Mouse (Mus musculus) embryo, embryonic 11.5 days (tissue): ENCODE measurements around the gene Slc25a19.
A peak's percentile ranks its signal among the peaks of the same experiment; 100 is the strongest.
"Not testable (repeated sequence)": the region's sequence is repeated elsewhere in the genome, so short reads cannot be mapped to it uniquely, and the experiment has no call there.

Source experiments
- DNase-seq: peaks from one replicate; pipeline ENCODE4 v3.0.0-alpha.2; 2012; ENCODE audit warnings: low read depth, low spot score

The Slc25a19 gene

DNA sequence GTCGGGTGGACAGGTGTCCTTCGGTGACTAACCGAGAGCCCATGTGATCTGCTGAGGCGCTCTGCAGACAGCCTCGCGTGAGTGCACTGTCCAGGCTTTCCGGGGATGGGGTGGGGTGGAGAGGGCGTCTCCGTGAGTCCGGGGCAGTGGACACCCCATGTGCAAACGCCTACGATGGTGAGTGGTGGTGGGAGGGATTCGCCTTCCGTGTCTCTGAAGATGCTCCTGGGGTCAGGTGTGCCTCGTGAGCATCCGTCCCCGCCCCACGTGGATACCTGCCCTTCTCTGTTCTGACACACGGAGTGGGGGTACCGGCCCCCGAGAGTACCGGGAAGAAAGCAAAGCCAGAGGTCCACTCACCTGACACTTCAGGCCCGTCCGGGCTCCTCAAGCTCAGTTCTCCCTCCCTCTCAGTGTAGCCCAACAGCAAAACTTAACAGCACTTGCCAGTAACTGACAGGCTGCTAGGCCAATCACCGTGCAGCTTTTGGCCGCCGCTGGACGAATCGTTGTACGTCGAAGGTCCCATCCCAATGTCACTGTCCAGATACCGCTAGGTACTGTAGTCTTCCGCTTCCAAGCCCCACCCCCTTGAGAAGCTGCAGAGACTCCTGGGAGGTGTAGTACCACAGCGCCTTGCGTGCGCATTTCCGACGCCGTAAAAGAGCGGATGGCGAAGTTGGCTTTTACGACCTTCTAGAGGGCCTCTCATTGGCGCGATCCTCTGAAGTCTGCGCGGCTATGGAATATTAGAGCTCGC, at the start of gene Slc25a19:
Gene Slc25a19, minus strand, starts transcription at position 591 of the 760 bp plus-strand sequence.
- peak; percentile 97 for DNase-seq

DNA sequence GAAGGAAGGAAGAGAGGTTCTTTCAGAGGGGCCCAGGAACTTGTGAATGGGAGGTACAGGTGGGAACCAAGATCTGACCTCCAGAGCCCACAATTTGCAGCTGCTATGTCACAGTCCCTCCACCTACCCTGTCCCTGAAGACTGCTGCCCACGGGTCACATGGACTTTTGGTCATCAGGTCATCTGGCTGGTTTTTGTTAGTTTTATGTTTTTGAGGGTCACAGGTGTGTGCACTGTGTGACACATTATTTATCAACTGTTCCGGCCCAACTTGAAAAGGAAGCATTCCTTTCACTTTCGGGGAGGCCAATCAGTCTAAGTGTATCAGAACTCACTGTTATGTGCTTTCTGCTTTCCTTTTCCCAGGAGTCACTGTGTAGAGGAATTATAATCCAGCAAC, 49.4 kb upstream of the Slc25a19 start:
- DNase-seq = no peak

DNA sequence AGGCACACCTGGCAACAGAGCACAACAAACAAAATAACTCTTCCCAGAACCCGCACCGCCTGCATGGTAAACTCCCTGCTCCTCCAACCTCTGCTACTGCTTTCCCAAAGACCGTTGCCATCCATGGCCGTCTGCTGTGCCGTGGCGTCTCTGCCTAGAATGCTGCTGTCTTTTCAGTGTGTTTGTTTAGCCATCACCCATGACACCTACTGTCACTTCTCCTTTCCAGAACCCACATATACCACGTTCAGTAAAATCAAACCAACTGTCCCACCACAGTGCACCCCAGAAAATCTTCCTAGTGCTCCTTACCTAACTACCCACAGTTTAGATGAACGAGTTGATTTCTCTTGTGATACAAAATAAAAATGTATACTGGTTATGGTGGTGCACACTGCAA, 48.6 kb upstream of the Slc25a19 start:
- DNase-seq = no peak

DNA sequence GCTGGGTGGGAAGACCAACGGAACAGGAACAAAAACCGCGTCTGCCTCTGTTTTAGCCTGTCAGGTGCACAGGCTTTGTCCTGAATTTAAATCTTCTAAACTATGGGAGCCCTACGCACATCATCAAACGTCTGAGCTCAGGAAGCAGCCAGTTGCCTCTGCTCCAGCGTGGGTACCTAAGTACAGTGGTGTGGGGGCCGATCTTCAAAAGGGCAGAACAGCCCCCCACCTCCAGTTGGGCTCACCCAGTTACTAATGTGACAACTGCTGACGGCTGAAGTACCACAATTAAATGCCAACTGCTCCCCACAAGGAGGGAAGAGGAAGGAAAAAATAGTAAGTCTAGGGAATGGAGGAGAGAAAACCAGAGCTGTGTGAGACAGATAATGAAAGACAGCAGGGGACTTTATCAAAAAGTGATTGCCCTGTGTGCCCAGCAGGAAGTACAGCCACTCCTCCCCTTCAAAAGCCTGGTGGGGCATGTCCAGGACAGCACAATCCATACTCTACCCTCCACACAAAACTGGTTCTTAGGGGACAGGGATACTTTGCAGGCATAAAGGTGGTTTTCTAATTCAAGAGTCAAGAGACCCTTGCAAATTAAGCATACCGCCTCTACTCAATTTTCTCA, 46.3 kb upstream of the Slc25a19 start:
- DNase-seq = no peak

DNA sequence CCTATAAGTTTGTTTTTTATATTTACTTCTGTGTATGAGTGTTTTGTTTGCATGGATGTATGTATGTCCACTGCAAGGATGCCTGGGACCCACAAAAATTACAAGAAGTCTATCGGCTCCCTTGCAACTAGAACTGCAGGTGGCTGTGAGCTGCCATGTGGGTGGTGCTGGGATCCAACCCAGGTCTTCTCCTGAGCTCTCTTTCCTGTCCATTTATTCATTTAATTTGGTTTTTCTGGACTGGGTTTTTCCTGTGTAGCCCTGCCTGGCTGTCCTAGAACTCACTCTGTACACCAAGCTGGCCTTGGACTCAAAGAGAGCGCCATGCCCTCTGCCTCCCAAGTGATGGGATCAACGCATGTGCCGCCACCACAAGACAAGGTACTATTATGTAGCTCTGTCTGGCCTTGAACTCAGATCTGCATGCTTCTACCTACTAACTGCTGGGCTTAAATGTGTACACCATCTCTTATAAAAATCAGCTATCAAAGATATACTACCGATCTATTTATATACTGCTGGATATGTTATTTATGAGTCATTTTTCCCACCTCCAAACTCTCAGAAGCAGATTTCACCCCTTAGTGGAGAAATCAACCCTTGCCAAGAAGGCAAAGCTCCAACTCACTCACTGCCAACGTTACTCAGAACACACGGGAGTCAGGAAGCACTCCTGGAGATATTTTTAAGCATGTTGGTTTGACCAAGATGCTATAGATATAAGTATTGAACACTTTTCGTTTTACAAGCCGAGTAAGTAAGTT, 45.6 kb upstream of the Slc25a19 start:
- DNase-seq = no peak

DNA sequence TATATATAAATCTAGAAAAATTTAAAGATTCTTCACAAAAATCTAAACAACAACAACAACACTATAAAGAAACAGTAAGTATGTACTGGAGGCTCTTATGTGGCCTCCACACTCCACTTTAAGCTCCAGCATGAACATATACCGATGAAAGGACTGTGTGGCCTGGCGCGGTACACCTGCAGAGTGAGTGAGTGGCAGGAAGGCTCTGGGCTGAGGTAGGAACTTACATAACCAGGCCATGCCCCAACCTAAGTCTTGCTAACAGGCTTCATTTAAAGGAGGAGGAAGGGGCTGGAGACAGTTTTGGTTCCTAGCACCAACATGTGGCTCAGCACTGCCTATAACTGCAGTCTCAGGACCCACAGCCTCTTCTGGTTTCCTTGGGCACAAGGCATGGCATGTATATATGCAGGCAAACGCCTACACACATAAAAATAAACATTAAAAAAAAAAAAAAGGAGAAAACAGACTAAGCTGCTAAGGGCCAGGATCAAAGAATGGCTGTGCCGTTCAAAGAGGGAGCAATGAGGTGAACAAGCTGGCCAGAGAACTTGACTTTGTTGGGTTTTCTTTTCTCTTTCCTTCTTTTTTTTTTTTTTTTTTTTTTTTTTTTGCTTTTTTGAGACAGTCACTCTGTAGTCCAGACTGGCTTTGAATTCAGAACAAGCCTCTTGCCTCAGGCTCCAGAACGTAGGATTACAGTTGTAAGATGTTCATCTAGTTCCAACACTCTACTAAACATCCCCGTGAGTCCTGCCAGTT, 44.3 kb upstream of the Slc25a19 start:
- DNase-seq = no peak

DNA sequence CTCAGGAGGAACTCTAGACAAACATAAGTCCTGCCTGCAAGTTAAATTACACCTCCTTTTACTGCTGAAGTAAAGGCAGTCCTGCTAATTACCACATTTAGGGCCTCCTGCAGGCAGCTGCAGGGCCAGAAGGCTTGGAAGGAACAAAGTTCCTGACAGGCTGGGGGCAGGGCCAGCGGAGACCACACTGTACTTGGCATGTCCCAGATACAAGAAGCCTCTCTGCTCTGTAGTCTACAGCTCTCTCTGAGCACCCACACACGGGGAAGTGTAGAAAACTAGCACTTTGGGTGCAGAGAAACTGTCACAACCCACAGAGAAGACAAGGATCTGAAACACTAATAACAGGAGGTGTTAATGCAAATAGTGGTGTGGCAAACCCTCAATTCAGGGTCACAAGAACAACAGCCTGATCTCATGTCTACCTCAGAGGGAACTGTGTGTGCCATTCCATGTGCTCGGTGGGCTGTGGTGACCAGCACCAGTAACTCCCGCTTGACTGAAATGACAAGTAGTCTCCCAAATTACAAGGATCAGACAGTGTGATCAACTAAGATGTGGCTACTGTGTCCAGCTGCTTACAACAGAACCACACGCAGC, 42.5 kb upstream of the Slc25a19 start:
- DNase-seq = no peak

DNA sequence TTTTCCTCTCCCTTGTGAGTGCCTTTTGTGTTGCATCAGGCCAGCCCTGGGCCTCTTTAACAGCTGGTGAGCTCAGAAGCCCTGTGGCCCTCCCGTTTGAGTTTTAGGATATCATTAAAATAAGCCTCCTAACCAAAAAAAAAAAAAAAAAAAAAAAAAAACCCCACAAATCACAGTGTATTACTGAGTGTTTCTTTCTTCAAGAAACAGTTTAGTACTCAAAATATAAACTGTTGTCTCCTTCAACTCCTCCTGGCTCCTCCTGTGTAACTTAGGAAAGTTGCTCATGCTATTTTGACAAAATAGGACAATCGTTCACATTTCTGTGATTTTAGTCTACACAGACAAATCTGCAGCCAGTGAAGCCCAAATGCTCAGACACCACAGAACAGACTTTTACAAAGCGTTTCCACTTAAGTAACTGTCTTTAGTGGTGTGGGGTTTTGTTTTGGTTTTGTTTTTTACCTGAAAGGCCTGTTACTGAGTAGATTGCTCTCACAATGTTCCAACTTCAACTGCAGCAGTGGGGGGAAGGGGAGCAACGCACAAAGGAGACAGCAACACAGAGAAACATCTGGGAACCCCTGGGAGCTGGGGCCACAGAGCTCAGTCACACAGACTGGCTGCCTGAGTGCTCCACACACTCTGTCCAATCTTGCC, 35.7 kb upstream of the Slc25a19 start:
- no peak for DNase-seq

DNA sequence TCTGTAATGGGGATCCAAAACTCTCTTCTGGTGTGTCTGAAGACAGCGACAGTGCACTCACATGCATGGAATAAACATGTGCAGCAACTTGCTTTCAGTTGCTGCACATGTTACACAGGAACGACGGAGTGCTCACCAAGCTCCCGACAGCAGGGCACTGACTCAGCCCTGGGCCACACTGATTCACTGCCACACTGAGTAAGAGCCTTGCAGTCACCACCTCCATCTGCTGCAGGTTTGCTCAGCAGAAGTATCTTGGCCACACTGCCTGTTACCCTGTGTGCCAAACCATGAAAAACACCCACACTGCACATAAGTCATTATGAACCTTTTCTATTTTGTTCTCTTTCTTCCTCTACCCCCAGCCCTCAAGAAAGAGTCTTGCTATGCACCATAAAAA, 32.3 kb upstream of the Slc25a19 start:
- no peak for DNase-seq

DNA sequence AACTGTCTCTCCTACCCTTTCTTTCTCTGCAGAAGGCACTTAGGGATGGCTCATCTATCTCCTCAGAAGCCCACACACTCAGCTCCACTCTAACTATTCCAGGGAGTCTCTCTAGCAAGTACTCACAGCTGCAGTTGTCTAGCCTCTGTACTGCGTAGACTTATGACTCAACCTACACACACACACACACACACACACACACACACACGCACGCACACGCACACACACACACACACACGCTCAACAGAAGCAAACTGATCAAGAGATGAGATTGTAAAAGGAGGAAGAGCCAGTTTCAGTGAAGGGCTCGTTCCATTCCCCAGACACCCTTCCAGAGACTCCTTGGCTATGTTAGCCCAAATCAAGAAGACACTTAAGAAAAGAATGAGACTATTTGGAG, 30.4 kb upstream of the Slc25a19 start:
- DNase-seq = no peak

DNA sequence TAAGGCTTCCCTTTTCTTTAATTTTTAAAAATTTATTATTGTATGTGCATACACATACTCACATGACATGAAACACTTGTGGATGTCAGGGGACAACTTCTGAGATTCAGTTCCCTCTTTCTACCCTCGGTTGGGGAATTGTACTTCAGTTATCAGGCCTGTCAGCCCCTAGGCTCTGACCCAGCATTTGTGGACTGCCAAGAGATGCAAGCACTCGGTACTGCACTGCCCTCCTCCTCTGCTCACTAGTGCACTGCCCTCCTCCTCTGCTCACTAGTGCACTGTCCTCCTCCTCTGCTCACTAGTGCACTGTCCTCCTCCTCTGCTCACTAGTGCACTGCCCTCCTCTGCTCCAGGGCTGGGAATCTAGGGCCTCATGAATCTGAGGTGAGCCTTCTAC, 26.0 kb upstream of the Slc25a19 start:
- no peak for DNase-seq

DNA sequence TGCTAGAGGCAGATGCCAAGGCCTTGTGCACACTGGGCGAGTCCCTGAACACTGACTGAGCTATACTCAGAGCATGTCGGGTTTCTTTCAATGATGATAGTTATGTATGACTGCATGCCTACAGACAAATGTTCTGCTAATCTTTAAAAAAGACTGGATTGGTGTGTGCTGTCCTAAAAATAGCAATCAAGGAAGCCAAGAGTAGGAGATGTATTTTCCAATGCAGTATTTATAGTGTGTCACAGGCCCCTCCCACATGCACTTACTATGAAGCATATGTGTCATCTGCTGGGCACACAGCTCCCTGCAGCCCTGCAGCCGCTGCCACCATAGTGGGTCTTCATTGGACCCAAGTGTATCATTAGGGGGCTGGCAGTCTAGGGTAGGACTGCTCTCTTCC, 25.1 kb upstream of the Slc25a19 start:
- no peak for DNase-seq

DNA sequence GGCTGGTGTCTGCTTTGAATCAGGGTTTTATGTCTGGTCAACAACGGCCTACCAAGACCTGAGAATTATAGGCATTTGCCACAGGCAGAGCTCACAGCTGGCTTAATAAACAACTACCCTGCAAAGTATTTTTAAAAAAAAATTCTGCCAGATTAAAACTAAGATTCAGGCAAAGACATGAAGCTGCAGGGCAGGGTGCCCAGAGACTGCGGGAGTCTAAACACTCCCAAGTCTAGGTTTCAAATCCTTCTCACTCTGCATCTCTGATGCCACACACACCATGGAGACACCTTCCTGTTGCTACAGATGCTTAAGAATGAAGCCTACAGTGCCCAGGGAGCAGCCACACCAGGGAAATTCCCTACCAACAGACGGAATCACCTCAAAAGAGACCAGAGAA, 23.6 kb upstream of the Slc25a19 start:
- no peak for DNase-seq

DNA sequence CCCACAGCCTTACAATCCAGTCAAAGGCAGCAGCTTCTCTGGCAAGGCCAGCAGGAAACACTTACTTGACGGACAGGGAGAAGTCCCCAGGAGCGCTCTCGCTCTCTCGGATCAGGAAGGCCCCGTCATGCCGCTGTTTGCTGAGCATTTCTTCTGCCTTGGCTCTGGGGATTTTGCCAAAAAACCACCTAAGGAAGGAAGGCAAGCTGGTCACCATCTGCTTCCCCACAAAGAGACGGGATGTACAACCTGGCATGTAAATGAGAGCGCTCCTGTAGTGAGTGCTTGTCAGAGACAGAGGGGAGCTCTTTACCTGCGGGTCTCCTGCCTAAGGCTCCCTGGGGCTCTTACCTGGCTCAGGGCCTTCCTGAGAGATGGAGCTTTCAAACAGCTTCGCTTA, 21.6 kb upstream of the Slc25a19 start:
- DNase-seq = no peak

DNA sequence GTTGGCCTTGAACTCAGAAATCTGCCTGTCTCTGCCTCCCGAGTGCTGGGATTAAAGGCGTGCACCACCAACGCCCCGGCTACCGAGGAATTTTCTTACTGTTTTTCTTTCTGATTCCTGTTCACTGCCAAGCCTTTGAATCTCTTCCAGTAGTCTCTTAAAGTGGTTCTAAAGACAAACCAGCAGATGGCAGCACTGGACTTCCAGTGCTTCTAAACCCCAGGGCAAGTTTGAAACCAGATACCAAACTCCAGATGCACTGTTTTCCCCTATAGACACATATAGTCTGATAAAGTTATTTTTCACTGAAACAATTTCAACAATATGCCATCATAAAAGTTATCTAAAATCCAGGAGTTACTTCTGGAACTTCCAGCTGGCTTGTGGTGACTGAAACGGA, 19.4 kb upstream of the Slc25a19 start:
- DNase-seq = peak; percentile 75

DNA sequence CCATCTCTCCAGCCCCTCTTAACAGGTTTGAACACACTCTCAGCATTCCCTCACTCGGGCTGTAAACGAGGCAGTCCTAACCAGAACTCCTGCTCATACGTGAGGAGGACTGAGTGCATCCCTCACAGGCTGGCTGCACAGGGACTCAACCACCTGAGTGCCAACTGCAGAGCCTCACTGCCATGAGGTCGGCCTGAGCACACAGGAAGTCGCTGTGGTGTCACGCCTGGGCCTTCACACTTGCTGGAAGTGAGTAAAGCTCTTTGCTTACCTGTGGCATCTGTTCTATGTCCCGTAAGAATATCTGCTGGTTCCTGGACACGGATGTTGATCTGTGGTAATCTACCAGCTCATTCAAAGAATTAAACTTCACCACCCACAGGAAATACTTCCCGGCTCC, 18.3 kb upstream of the Slc25a19 start:
- DNase-seq = no peak

DNA sequence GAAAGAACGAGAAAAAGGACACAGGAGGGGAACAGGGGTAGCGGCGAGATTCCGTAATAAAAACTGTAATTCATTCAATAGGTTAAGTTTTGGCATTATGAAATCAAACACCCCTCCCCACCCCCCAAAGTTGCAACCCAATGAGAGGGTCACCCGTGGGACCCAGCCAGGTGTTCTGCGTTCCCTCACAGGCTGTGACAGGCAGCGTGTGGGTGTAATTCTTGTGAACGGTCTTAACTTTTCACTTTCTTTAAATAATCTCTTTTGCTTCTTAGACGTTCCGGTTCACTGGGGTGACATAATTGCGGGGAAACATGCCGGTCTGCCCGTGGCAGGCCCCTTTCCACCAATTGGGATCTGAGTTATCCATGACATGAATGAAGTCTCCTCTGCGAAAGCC, 17.4 kb upstream of the Slc25a19 start:
- DNase-seq = not testable (repeated sequence)

DNA sequence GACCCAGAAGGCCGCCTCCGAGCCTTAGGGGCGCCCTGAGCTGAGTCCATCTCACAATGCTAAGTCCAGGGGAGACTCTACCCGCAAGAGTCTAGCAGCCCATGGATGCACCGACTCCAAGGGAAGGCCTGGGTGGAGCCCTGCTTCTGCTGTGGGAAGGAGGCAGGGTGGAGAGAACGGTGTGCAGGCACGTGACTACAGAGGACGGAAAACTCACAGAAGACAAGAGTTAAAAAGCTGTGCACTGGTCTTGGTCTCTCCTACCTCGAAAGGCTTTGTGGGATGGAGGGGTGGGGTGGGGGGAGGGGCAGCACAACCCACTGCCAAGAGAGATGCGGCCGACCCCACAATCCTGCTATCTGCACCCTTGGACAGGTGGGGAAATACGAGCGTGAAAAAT, 16.2 kb upstream of the Slc25a19 start:
- DNase-seq = no peak

DNA sequence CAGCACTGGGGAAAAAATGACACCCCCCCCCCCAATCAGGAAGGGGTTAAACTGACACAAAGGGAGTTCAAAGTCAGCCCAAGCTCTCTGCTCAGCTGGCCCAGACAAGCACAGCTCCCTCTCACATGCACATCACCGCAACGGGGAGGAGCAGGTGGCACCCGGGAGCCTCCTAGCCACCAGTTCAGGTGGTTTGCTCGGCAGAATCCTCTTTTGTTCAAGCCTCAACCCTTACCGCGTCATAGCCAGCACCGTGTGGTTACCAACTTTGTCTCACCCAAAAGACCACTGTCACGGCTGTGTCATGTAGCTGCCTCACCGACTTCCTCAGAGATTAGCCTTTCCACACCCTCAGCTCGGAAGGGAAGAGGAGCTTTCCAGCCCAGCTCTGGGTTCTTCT, 15.2 kb upstream of the Slc25a19 start:
- DNase-seq = no peak

DNA sequence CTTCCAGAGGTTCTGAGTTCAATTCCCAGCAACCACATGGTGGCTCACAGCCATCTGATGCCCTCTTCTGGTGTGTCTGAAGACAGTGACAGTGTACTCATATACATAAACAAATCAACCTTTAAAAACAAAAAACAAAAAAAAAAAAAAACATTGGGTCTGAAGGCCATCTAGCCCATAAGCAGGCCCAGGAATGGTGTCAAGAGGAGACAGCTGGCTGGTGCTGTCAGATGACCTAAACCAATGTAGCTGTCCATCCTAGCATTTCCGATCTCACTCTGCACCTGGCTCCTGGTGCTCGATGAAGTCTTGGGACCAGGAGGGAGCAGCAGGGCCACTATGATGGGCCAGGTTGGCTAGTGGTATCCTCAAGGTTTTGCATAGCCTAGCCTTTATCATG, 14.6 kb upstream of the Slc25a19 start:
- DNase-seq = no peak

DNA sequence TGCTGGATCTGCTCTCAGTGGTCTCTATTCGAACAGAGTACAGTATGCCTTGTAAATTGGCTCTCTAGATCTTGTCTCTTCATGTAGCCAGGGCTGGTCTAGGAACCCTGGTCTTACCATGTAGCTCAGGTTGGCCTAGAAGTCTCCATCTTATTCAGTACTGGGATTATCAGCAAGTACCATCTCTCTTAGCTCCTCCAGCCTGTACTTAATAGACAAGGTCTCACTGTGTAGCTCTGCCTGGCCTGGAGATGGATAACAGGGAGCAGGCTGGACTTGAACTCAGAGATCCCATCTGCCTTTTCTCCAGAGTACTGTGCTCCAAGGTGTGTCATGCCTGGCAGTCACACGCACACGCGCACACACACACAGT, 13.6 kb upstream of the Slc25a19 start:
- no peak for DNase-seq
